Mouse (Mus musculus) gastrocnemius, adult 2 months (tissue): ENCODE results near the gene Med24. TPM values are rescaled to one million over a fixed set of nuclear protein-coding genes. Genes with fewer than 3 reads are reported as not detected.
A peak's percentile ranks its signal among the peaks of the same experiment; 100 is the strongest.

Experiments
- DNase-seq: peaks from one replicate; pipeline ENCODE4 v3.0.0; 2022
- H3K27ac ChIP-seq: fragments of 200-600 bp; 2 replicates; pipeline ENCODE4 v1.8.1; 2022; ENCODE audit warnings: mild to moderate bottlenecking
- H3K4me3 ChIP-seq: fragments of 200-600 bp; 2 replicates; pipeline ENCODE4 v1.8.1; 2022; ENCODE audit warnings: mild to moderate bottlenecking, moderate library complexity
- CTCF ChIP-seq: fragments of 200-600 bp; IDR thresholded peaks from 2 replicates; pipeline ENCODE4 v1.8.1; 2022; ENCODE audit warnings: antibody characterized with exemption, mild to moderate bottlenecking, moderate library complexity
- intact Hi-C: fragments of 180-260 bp; cut with DNase I; formaldehyde crosslinking; loops from one replicate; pipeline ENCODE4 v1.15.1; 2025
- long read RNA-seq, 2 experiments: library from polyadenylated mRNA; stranded (forward); transcript quantifications; one replicate each; pipeline ENCODE4 v2.0.0; 2021
- total RNA-seq, 2 experiments: library from RNA; stranded (reverse); gene quantifications; 2 replicates each; pipeline ENCODE4 v1.2.3; 2021

Gene Med24
- 10 to 100 TPM; 52.0 to 58.4 TPM for total RNA-seq
- long read RNA-seq, experiment 1, transcript Med24-201 (26 exons, 3,410 nt): major isoform, 7 of 30 reads
- long read RNA-seq, experiment 1, partial matches to known transcripts: 10 of 30 reads
- long read RNA-seq, experiment 1, other reads (novel, unspliced or antisense): 13 of 30 reads
- long read RNA-seq, experiment 2, transcript Med24-201 (26 exons, 3,410 nt): major isoform, 9 of 34 reads
- long read RNA-seq, experiment 2, partial matches to known transcripts: 12 of 34 reads
- long read RNA-seq, experiment 2, other reads (novel, unspliced or antisense): 13 of 34 reads

- peak within 1 kb of the TSS; percentile 88 for H3K27ac ChIP-seq
- H3K4me3 ChIP-seq: peak within 1 kb of the TSS; percentile 90
- TF ChIP-seq CTCF: no peak
- intact Hi-C loops: no loop called here
- DNase-seq: peak; percentile 87
Observed at GRCm38 (mm10) chr11:98729119-98729588, at the start of gene Med24. TSS of gene Med24 (minus strand) at chr11:98729435.

- no peak for TF ChIP-seq CTCF
- Histone ChIP-seq H3K4me3 (no peak overlapping the region; the same call in 1 of the 2 replicates), H3K27ac (peak overlapping the region; percentile 100)
- intact Hi-C loops: no loop called here
- DNase-seq: peak; percentile 21
Observed at GRCm38 (mm10) chr11:98777888-98778287, 48.7 kb upstream of the Med24 start.

GRCm38 (mm10) chr11:98776843-98777590 lies 47.8 kb upstream of the Med24 start:
- DNase-seq: peak; percentile 75
- intact Hi-C loops: no loop called here
- TF ChIP-seq CTCF: no peak
- peak overlapping the region; percentile 100 for H3K27ac ChIP-seq
- H3K4me3 ChIP-seq: peak overlapping the region; percentile 87

DNA sequence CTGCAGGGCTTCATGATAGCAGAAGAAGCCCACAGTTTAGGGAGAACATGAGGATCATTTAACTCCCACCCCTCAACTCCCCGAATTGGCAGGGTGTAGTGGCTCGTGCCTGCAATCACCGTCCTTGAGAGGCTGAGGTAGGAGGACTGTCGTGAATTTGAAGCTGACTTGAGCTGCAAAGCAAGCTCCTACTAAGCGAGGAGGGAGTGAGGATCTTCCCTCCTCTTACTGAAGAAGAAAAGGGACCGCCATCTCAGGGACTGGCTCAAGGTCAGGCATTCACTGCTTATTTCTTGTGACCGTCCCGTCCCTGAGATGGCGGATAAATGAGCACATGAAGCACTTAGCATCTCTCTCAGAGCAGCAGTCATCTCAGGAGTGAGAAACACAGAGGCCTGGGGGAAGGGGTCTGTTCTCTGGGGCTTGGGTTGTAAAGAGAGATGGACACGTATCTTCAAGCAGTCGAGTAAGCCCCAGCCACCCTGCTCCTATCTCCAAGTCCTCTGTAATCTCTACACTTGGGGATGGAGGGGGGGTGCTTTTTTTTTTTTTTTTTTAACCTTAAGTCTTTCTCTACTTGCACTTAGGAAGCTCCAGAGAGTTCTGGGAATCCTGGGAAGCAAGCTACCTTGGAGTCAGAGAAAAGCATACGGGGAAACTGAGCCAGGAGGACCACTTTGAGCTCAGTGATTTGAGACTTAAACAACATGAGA lies 47.0 kb upstream of the Med24 start:
- peak; percentile 29 for DNase-seq
- intact Hi-C loops: no loop called here
- Histone ChIP-seq H3K27ac (peak overlapping the region; percentile 100), H3K4me3 (peak overlapping the region; percentile 87)
- TF ChIP-seq CTCF: no peak

GRCm38 (mm10) chr11:98775348-98776051 lies 46.3 kb upstream of the Med24 start:
- intact Hi-C loops: loop anchor here (1.0 kb wide), 1 partner anchor 8 kb away; no protein-coding TSS in a partner anchor
- TF ChIP-seq CTCF: no peak
- peak; percentile 100 for DNase-seq
- H3K27ac ChIP-seq: peak overlapping the region; percentile 100
- H3K4me3 ChIP-seq: peak overlapping the region; percentile 87

- no peak for DNase-seq
- intact Hi-C loops: loop anchor here (1.0 to 5.0 kb wide), 2 partner anchors 9 to 397 kb away; no protein-coding TSS in a partner anchor
- TF ChIP-seq CTCF: no peak
- H3K4me3 ChIP-seq: peak within 1 kb of the TSS; percentile 87
- H3K27ac ChIP-seq: peak within 1 kb of the TSS; percentile 100
Observed at GRCm38 (mm10) chr11:98774582-98775347, 45.5 kb upstream of the Med24 start, which contains the start of gene Nr1d1. TSS of gene Nr1d1 (minus strand) at chr11:98775333.

DNA sequence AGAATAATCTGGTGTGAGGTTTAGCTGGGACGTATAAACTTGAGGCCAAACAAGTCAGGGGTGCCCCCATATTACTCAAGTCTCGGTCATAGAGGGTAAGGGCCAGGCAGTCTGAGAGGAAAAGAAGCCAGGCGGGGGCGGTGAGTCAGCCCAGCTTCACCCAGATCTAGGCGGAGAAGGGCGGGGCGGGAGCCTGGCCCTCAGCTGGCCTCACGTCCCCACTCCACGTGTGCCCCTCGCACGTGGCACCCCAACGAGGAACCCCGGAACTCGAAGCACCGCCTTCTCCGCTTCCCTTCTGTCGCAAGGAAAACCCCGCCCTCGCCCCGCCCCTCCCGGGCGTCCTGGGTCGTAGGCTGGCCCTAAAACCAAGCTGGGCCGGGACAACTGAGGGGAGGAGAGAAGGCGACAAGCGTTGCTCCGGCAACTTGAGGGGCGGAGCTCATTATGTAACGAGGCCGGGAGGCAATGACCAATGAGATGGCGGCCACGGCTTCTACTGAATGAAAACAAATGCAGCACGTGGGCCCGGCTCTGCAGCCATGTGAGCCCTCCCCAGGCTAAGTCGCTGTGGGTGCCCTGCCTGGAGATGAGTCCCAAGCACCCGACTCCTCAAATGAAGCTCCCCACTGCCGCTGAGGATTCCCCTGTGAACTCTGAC lies 44.5 kb upstream of the Med24 start:
- TF ChIP-seq CTCF: peak; percentile 22; the same call in 1 of the 2 replicates
- peak; percentile 100 for DNase-seq
- Histone ChIP-seq H3K4me3 (peak overlapping the region; percentile 87), H3K27ac (peak overlapping the region; percentile 100)
- intact Hi-C loops: loop anchor here (1.0 to 5.0 kb wide), 3 partner anchors 13 to 396 kb away; no protein-coding TSS in a partner anchor

- Histone ChIP-seq H3K27ac (peak overlapping the region; percentile 100), H3K4me3 (peak overlapping the region; percentile 87)
- peak; percentile 92 for DNase-seq
- intact Hi-C loops: loop anchor here (1.0 to 5.0 kb wide), 3 partner anchors 14 to 395 kb away; no protein-coding TSS in a partner anchor
- TF ChIP-seq CTCF: no peak
Observed at GRCm38 (mm10) chr11:98772667-98773171, 43.5 kb upstream of the Med24 start.

DNA sequence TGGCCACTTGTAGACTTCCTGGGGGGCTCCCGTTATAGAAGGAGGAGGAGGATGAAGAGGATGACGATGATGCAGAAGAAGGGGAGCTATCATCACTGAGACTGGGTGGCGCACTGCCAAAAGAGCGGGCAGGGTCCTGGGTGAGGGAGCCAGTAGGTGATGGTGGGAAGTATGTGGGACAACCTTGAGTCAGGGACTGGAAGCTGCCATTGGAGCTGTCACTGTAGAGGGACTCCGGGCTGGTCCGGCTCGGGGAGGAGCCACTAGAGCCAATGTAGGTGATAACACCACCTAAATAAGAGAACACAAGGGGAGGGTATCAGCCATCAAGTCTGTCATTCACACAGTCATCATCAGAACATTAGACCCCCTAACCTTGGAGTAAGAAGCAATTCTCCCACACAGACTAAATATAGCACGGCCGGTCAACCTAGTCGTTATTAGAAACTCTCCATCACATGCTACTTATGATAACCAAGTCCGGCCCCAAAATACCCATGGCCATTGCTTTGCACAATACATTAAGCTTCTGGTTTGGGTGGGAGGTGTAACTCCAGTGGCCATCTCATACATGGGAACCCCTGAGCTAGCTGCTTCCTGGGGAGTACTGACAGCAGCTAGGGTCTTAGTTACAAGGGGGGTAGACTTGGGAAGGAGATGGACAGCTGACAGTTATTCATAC lies 42.8 kb upstream of the Med24 start:
- peak; percentile 65 for DNase-seq
- intact Hi-C loops: loop anchor here (2.0 to 5.0 kb wide), 2 partner anchors 15 to 395 kb away; no protein-coding TSS in a partner anchor
- TF ChIP-seq CTCF: no peak
- Histone ChIP-seq H3K4me3 (peak overlapping the region; percentile 87), H3K27ac (peak overlapping the region; percentile 100)

- intact Hi-C loops: loop anchor here (5.0 kb wide), 1 partner anchor 394 kb away; no protein-coding TSS in a partner anchor
- no peak for TF ChIP-seq CTCF
- DNase-seq: peak; percentile 27
- Histone ChIP-seq H3K27ac (peak overlapping the region; percentile 100), H3K4me3 (peak overlapping the region; percentile 87)
Observed at GRCm38 (mm10) chr11:98771131-98771530, 41.9 kb upstream of the Med24 start.
